Mouse (Mus musculus): ENCODE measurements around the gene Pfkfb3.

- no peak for TF ChIP-seq CTCF (IDR thresholded peaks at IDR 0.05; ENCODE audit: low read depth)
- no peak for TF ChIP-seq EP300 (IDR thresholded peaks at IDR 0.05; ENCODE audit: low read depth)
Observed at GRCm38 (mm10) chr2:11490554-11490953, 63.3 kb downstream of the Pfkfb3 start.
